Mouse (Mus musculus) heart, postnatal 4 days (tissue): Measurements from ENCODE around the gene Alpk1. TPM values are rescaled to one million over a fixed set of nuclear protein-coding genes. Genes with fewer than 3 reads are reported as not detected.

Source experiments
- DNase-seq: peaks from one replicate; pipeline ENCODE4 v3.0.0; 2021
- total RNA-seq, 2 experiments: library from RNA; stranded (reverse); gene quantifications; 2 replicates each; pipeline ENCODE4 v1.2.3; 2021

Alpk1 gene
- total RNA-seq, 2 experiments from 2014 or later: 4.4 to 4.6 TPM

- DNase-seq: no peak
Measured at GRCm38 (mm10) chr3:127630190-127630589, 150.1 kb downstream of the Alpk1 start.

GRCm38 (mm10) chr3:127628311-127629184 lies 151.8 kb downstream of the Alpk1 start:
- no peak for DNase-seq

GRCm38 (mm10) chr3:127627956-127628310 lies 152.4 kb downstream of the Alpk1 start:
- no peak for DNase-seq

GRCm38 (mm10) chr3:127627151-127627955 lies 153.0 kb downstream of the Alpk1 start:
- DNase-seq: no peak

- DNase-seq: no peak
Measured at GRCm38 (mm10) chr3:127626524-127626923, 153.8 kb downstream of the Alpk1 start.

- no peak for DNase-seq
Measured at GRCm38 (mm10) chr3:127625701-127626399, 154.5 kb downstream of the Alpk1 start.

GRCm38 (mm10) chr3:127625296-127625695 lies 155.0 kb downstream of the Alpk1 start:
- peak; percentile 84 for DNase-seq

Other genes with a start within 250 kb of the Alpk1 start
- 10 to 100 TPM; 45.7 to 47.6 TPM for gene Larp7, start 227.2 kb downstream of the Alpk1 start, total RNA-seq
- 1 to 10 TPM; 8.6 to 9.1 TPM for gene Zgrf1, start 227.0 kb downstream of the Alpk1 start, total RNA-seq
- not detected for gene Neurog2, start 147.4 kb downstream of the Alpk1 start, total RNA-seq
- gene Tifa, start 9.3 kb upstream of the Alpk1 start, total RNA-seq: 1 to 10 TPM; 2.0 to 2.1 TPM
- gene Ap1ar, start 57.0 kb upstream of the Alpk1 start, total RNA-seq: 10 to 100 TPM; 19.7 to 20.6 TPM
- 10 to 100 TPM in 1 of 2 experiments, 1 to 10 TPM in 1; 9.4 to 11.7 TPM for gene Fam241a, start 115.8 kb upstream of the Alpk1 start, total RNA-seq